Mouse (Mus musculus) embryonic facial prominence, embryonic 13.5 days (tissue): ENCODE measurements at regions not wholly inside any gene's neighbourhood (a gene's known extent, or its start where the extent isn't known, plus 50 kb on each side); places are given as distances from the start of the nearest gene placed in this dataset.

Experiments
- ATAC-seq: fragments of 200-750 bp; cut with Nextera tagmentation; 2 replicates; pipeline ENCODE4 v1.8.0; 2017; ENCODE audit warnings: low read depth; ENCODE audit not compliant: insufficient number of reproducible peaks, insufficient read depth, low FRiP score, low TSS enrichment
- H3K27ac ChIP-seq: fragments of 300-500 bp; sonication (generic); 2 replicates; pipeline ENCODE4 v1.5.1; 2015; ENCODE audit warnings: moderate library complexity, mild to moderate bottlenecking, inconsistent platforms
- H3K27me3 ChIP-seq: fragments of 300-500 bp; sonication (generic); 2 replicates; pipeline ENCODE4 v1.6.1; 2015; ENCODE audit warnings: mild to moderate bottlenecking, inconsistent platforms
- H3K36me3 ChIP-seq: fragments of 300-500 bp; sonication (generic); 2 replicates; pipeline ENCODE4 v1.6.1; 2015; ENCODE audit warnings: mild to moderate bottlenecking, inconsistent platforms
- H3K4me1 ChIP-seq: fragments of 300-500 bp; sonication (generic); 2 replicates; pipeline ENCODE4 v1.6.1; 2015; ENCODE audit warnings: inconsistent platforms
- H3K4me2 ChIP-seq: fragments of 300-500 bp; sonication (generic); 2 replicates; pipeline ENCODE4 v1.6.1; 2015; ENCODE audit warnings: moderate library complexity, mild to moderate bottlenecking, inconsistent platforms
- H3K4me3 ChIP-seq: fragments of 300-500 bp; sonication (generic); 2 replicates; pipeline ENCODE4 v1.5.1; 2015; ENCODE audit warnings: mild to moderate bottlenecking, inconsistent platforms
- H3K9ac ChIP-seq: fragments of 300-500 bp; sonication (generic); 2 replicates; pipeline ENCODE4 v1.6.1; 2015; ENCODE audit warnings: mild to moderate bottlenecking, inconsistent platforms
- H3K9me3 ChIP-seq: fragments of 300-500 bp; sonication (generic); 2 replicates; pipeline ENCODE4 v1.6.1; 2016; ENCODE audit warnings: inconsistent platforms
- WGBS: fragments of 180-500 bp; shearing (Covaris S2); methylation state at CpG from one replicate; pipeline ENCODE4 v1.1.7; 2015; ENCODE audit warnings: mixed read lengths; 5-methylcytosine and 5-hydroxymethylcytosine counted together

DNA sequence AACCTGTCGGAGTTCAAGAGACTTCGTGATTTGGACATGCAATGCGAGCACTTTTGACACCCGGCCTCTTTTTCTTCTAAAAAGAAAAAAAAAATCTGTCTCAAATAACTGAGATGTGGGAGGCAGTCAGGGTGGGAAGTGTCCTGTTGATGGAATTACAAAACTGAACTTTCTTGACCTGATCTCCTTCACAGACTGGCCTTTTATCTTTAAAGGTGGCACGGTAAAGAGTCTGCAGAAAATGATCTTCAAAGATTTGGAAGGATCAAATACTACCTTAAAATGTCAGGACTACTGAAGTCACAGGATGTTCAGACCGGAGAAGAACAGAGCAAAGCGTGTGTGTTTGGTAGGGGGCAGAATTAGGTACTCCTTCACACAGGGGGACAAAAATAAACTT, 248.0 kb upstream of the Usp25 start:
- no peak for ATAC-seq
- Histone ChIP-seq H3K4me1 (no peaks in the 10 kb centered on the region), H3K27me3 (no peaks in the 10 kb centered on the region), H3K4me2 (no peak overlapping the region), H3K4me3 (no peak overlapping the region), H3K9me3 (no peaks in the 10 kb centered on the region), H3K36me3 (no peaks in the 10 kb centered on the region), H3K27ac (no peak overlapping the region), H3K9ac (no peak overlapping the region)
- WGBS = 6% methylated on average over 7 of the region's 7 CpGs

DNA sequence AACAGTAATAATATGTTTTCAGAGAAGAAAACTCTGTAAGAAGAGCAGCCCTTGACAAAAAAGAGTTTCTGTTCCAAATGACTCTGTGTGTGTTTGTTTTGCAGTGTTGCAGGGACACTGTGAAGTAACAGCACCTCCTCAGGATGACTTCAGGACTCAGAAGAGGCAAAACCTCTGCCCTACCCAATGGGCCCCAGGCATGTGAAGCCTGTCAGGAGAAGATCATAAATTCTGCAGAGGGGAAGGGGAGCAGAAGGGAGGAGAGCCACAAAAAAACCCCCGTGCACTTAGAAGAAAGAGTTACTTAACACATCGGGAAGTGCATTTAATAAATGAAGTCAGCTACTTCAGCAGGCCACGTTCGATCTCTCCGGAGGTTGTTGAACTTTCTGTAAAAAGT, 248.5 kb upstream of the Usp25 start:
- no peak overlapping the region for H3K4me2 ChIP-seq
- no peak for ATAC-seq
- WGBS = 38% methylated on average over 5 of the region's 5 CpGs
- no peak overlapping the region for H3K9ac ChIP-seq
- no peaks in the 10 kb centered on the region for H3K36me3 ChIP-seq
- H3K9me3 ChIP-seq = no peaks in the 10 kb centered on the region
- no peaks in the 10 kb centered on the region for H3K4me1 ChIP-seq
- H3K4me3 ChIP-seq = no peak overlapping the region
- no peaks in the 10 kb centered on the region for H3K27me3 ChIP-seq
- H3K27ac ChIP-seq = no peak overlapping the region

DNA sequence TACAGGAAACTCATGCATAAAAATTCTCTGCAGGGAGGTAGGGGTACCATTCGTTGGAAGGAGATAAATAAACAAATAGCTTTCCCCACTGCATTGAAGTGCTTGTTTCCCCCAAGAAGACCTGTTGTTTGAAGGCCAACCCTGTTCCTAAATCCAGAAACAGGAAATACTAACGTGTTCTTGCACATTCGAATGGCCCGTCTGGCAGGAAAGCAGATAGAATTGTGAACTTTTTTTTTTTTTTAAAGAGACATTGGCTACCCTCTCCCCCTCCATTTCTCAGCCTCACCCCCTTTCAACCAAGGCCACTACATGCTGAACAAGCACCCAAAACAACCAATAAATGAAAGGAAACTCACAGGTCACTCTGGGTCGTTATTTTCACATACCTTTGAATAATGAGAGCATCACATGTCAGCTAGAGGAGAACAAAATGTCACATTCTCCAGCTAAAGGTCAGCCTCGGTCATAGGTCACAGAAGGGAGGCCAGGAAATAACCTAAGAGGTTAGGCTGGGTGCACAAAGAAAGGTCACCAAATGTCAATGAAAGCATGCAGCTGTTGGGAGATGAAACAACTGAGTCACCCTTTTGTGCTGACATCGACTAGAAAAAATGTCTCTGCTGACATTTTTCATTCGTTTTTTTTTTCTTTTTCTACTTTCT, 250.8 kb upstream of the Usp25 start:
- Histone ChIP-seq H3K27ac (no peak overlapping the region), H3K4me2 (no peak overlapping the region), H3K4me3 (no peak overlapping the region), H3K4me1 (no peaks in the 10 kb centered on the region), H3K9me3 (no peaks in the 10 kb centered on the region), H3K36me3 (no peaks in the 10 kb centered on the region), H3K27me3 (no peaks in the 10 kb centered on the region), H3K9ac (no peak overlapping the region)
- WGBS = 5% methylated on average over 8 of the region's 8 CpGs
- no peak for ATAC-seq

DNA sequence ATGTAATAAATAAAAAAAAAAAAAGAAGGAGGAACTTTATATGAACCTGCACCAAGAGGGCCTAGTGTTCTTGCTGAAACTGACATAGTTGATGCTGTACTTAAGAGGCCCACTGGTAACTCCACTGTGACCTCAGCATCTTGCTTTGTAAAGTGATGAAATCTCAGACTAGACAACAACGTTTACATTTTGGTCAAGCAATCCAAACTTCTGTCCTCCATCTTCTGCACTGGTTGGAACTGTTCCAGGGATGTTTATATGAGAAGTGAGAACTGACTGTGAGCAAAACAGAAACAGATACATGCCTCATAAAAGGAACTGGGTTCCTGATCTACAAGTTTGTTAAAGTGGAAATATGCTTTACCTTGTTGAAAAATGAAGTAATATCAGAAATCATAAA, 251.7 kb upstream of the Usp25 start:
- ATAC-seq = no peak
- 63% methylated on average over 1 of the region's 1 CpGs for WGBS
- Histone ChIP-seq H3K27me3 (no peaks in the 10 kb centered on the region), H3K4me2 (no peak overlapping the region), H3K27ac (no peak overlapping the region), H3K36me3 (no peaks in the 10 kb centered on the region), H3K4me3 (no peak overlapping the region), H3K9ac (no peak overlapping the region), H3K4me1 (no peaks in the 10 kb centered on the region), H3K9me3 (no peaks in the 10 kb centered on the region)

DNA sequence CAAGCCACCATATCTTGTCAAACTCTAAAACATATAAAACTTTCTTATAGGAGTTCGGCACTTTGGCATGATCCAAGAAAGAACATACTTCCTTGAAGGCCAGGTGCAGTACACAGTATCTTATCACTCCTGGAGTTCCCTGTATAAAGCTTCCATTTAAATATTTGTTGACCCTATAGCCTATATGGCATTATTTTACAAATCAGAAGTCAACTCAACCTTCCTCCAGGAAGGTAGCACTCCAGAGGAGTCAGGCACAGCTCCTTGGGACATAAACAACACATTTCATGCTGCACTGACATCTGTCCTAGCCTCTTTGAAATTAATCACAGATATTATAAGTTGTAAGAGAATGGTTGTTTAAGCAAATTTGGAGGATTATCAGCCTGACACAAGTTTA, 252.5 kb upstream of the Usp25 start:
- Histone ChIP-seq H3K9ac (no peak overlapping the region), H3K4me1 (no peaks in the 10 kb centered on the region), H3K27ac (no peak overlapping the region), H3K4me3 (no peak overlapping the region), H3K27me3 (no peaks in the 10 kb centered on the region), H3K9me3 (no peaks in the 10 kb centered on the region), H3K36me3 (no peaks in the 10 kb centered on the region), H3K4me2 (no peak overlapping the region)
- ATAC-seq = no peak
- 88% methylated on average over 1 of the region's 1 CpGs for WGBS

DNA sequence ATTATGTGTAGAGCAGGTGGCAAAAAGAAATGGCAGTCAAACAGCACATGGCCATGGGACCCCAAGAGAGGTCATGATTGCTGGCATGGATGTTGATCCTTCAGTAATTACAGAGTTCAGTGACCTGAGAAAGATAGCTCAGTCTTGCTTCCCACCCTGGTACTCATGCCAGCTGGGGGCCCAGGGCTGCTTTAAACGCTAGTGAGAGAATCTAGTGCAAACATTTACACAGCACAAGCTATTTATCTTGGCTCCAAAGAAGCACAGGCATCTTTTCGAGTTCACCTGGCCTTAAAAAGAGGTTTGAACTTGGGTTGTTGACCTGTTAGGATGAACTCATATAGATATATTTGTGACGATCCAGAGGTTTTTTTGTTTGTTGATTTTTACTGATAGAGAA, 258.6 kb upstream of the Usp25 start:
- Histone ChIP-seq H3K9ac (no peak overlapping the region), H3K36me3 (no peaks in the 10 kb centered on the region), H3K27me3 (no peaks in the 10 kb centered on the region), H3K4me3 (no peak overlapping the region), H3K9me3 (no peaks in the 10 kb centered on the region), H3K27ac (no peak overlapping the region), H3K4me2 (no peak overlapping the region), H3K4me1 (no peaks in the 10 kb centered on the region)
- ATAC-seq = no peak
- WGBS = 78% methylated on average over 3 of the region's 3 CpGs

DNA sequence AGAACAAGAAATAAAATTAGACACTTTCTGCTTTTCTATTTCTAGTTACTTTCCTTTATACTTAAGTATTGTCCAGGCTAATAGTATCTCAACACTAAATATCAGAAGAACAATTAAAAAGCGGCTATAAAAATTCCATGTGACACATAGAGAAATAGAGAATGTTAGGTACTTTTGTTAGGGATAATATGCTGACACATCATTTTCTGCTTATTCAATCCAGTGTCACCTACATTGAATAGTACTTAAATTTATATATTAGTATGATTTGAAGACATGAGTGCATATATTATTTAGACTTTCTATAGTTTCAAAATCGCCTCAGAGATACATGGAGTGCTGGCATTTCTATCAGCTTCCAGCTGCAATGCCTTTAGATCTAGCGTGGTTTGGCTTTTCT, 267.1 kb upstream of the Usp25 start:
- ATAC-seq = no peak
- H3K27ac ChIP-seq = no peak overlapping the region
- H3K4me2 ChIP-seq = no peak overlapping the region
- H3K36me3 ChIP-seq = no peaks in the 10 kb centered on the region
- 0 out of 2 replicates have a peak, but pooled peaks cover 3% of the 10 kb centered on the region for H3K9me3 ChIP-seq
- H3K9ac ChIP-seq = no peak overlapping the region
- 94% methylated on average over 3 of the region's 3 CpGs for WGBS
- no peak overlapping the region for H3K4me3 ChIP-seq
- H3K4me1 ChIP-seq = no peaks in the 10 kb centered on the region
- H3K27me3 ChIP-seq = no peaks in the 10 kb centered on the region

DNA sequence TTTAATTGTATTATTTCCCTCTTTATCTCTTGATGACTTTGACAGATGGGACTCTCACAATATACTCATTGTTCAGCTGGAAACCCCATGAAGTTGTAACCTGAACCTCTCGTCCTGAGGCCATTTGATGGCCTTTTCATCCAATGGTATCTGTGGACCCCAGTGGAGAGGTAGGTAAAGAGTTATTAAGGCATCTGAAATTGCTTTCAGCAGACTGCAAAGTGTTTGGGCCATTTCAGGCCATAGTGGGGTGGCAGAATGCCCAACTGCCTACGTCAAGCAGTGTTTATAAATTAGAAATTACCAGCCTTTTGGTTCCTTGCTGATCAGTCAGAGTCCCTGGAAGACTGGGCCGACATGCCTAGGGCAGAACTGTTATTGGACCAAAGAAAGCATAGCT, 272.4 kb upstream of the Usp25 start:
- no peak for ATAC-seq
- WGBS = 50% methylated on average over 3 of the region's 3 CpGs
- H3K4me2 ChIP-seq = no peak overlapping the region
- H3K36me3 ChIP-seq = no peaks in the 10 kb centered on the region
- no peak overlapping the region for H3K4me3 ChIP-seq
- H3K9ac ChIP-seq = no peak overlapping the region
- no peaks in the 10 kb centered on the region for H3K27me3 ChIP-seq
- H3K27ac ChIP-seq = no peak overlapping the region
- no peaks in the 10 kb centered on the region for H3K4me1 ChIP-seq
- no peaks in the 10 kb centered on the region for H3K9me3 ChIP-seq

DNA sequence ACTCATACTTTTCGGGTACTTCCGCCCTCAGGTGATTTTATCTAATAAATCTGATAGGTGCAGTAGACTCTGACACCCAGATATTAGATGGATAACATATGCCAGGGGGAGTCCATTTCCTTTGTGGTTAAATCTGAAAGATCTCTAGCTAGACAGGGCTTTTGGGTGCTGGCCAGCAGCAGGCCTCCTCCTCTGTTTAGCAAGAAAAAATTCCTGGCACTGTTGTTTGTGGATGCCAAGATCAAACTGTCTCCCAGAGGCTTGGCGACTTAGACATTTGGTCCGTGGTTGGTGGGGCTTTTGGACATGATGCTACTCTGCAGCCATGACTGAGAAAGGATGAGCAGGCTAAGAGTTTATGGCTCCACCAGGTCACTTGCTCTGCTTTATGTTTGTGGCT, 287.5 kb upstream of the Usp25 start:
- no peak for ATAC-seq
- Histone ChIP-seq H3K27ac (no peak overlapping the region), H3K36me3 (no peaks in the 10 kb centered on the region), H3K4me1 (no peaks in the 10 kb centered on the region), H3K9me3 (no peaks in the 10 kb centered on the region), H3K9ac (no peak overlapping the region), H3K4me2 (no peak overlapping the region), H3K27me3 (no peaks in the 10 kb centered on the region), H3K4me3 (no peak overlapping the region)
- whole genome bisulfite sequencing = 75% methylated on average over 4 of the region's 4 CpGs

DNA sequence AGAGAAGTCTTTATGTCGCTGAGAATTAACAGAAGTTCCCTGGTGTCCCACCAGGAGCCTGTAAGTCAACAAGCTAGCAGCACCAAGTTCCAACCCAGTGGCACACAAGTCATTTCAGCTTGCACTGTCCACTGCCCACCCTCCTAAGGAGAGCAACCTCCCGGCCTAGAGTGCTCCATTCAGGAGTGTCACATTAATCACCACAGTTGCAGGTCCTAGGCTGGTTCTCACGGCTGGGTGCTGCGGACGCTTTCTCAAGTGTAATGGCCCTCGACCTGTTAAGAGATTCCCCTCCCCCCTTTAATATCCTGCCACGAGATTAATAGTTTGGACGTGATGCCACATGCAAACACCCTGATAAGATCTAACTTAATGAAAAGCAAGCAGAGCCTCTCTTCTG, 288.2 kb upstream of the Usp25 start:
- no peaks in the 10 kb centered on the region for H3K36me3 ChIP-seq
- 64% methylated on average over 8 of the region's 8 CpGs for WGBS
- no peak overlapping the region for H3K4me2 ChIP-seq
- no peak for ATAC-seq
- H3K9me3 ChIP-seq = no peaks in the 10 kb centered on the region
- H3K9ac ChIP-seq = no peak overlapping the region
- no peaks in the 10 kb centered on the region for H3K4me1 ChIP-seq
- H3K27ac ChIP-seq = no peak overlapping the region
- no peak overlapping the region for H3K4me3 ChIP-seq
- H3K27me3 ChIP-seq = no peaks in the 10 kb centered on the region

DNA sequence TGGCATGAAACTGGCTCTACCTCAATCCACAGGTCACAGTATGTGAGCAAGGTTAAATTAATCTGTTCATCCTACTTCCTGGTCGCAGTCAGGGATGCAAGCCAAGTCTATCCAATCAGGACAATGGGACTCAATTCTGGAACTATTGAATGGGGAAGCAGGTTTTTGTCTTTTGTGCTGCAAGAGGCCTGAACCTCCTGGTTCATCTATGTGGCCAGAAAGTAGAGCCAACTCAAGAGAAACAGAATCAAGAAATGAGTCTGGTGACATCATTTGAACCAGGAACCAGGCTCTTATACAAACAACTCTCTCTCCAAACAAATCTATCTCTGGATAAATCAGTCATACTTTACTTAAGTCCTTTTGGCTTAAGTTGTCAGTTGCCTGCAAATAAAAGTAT, 294.7 kb upstream of the Usp25 start:
- no peaks in the 10 kb centered on the region for H3K4me1 ChIP-seq
- 76% methylated on average over 1 of the region's 1 CpGs for WGBS
- no peak overlapping the region for H3K27ac ChIP-seq
- no peak overlapping the region for H3K4me2 ChIP-seq
- no peaks in the 10 kb centered on the region for H3K36me3 ChIP-seq
- ATAC-seq = no peak
- H3K9me3 ChIP-seq = no peaks in the 10 kb centered on the region
- H3K27me3 ChIP-seq = no peaks in the 10 kb centered on the region
- H3K4me3 ChIP-seq = no peak overlapping the region
- no peak overlapping the region for H3K9ac ChIP-seq

DNA sequence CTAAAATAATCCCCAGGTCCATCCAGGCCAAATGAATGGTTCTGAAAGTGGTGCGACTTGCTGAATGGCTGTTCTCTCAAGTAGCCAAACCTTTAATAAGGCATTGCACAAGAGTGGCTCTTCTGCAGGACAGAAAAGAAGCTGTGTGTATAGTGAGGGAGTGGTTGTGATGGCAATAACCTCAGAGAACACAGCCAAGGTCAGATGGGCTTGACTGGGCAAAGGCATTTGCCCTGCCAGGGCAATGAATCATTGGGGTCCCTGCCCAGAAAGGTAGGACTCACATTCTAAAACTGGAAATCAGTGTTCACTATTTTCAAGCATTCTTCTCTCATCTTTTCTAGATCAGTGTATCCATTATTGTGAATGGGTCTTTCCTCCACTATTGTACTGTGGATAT, 295.4 kb upstream of the Usp25 start:
- H3K4me2 ChIP-seq = no peak overlapping the region
- no peak overlapping the region for H3K4me3 ChIP-seq
- no peaks in the 10 kb centered on the region for H3K36me3 ChIP-seq
- no peaks in the 10 kb centered on the region for H3K27me3 ChIP-seq
- 97% methylated on average over 1 of the region's 1 CpGs for WGBS
- no peak overlapping the region for H3K9ac ChIP-seq
- no peaks in the 10 kb centered on the region for H3K9me3 ChIP-seq
- H3K27ac ChIP-seq = no peak overlapping the region
- H3K4me1 ChIP-seq = no peaks in the 10 kb centered on the region
- no peak for ATAC-seq

DNA sequence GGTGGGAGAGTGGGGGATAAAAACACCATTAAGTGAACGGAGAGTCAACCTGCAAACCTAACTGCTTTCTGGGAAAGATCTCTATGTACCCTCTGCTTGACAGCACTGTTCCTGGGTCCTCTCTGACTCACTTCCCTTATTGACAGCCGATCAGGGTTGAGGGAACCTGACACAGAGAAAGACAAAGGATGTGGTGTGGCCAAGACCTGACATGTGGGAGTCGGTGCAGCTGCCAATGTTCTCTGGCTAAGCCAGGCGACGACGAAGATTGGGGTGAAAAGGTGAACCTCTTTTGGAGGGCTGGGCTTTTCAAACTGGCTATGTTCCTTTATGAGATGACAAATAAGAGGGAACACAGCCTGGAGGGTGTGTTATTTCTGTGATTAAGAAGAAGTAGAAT, 318.6 kb upstream of the Usp25 start:
- Histone ChIP-seq H3K4me1 (no peaks in the 10 kb centered on the region), H3K36me3 (no peaks in the 10 kb centered on the region), H3K9ac (no peak overlapping the region), H3K27me3 (no peaks in the 10 kb centered on the region), H3K4me3 (no peak overlapping the region), H3K4me2 (no peak overlapping the region), H3K27ac (no peak overlapping the region), H3K9me3 (no peaks in the 10 kb centered on the region)
- no peak for ATAC-seq
- 53% methylated on average over 6 of the region's 6 CpGs for WGBS
